Mouse (Mus musculus) hindbrain, embryonic 11.5 days (tissue): ENCODE measurements around the gene Lrba. TPM values are rescaled to one million over a fixed set of nuclear protein-coding genes. Genes with fewer than 3 reads are reported as not detected.

Experiments used
- ATAC-seq: fragments of 200-750 bp; cut with Nextera tagmentation; 2 replicates; pipeline ENCODE4 v1.8.0; 2017; ENCODE audit warnings: mild to moderate bottlenecking, moderate TSS enrichment, moderate library complexity; ENCODE audit not compliant: low FRiP score
- DNase-seq: peaks from one replicate; pipeline ENCODE4 v3.0.0-alpha.2; 2015; ENCODE audit warnings: low spot score
- H3K27ac ChIP-seq: fragments of 300-500 bp; sonication (generic); 2 replicates; pipeline ENCODE4 v1.5.1; 2014; ENCODE audit warnings: mild to moderate bottlenecking, low read depth, low read length
- H3K27me3 ChIP-seq: fragments of 300-500 bp; sonication (generic); 2 replicates; pipeline ENCODE4 v1.6.1; 2014; ENCODE audit warnings: mild to moderate bottlenecking, low read length, moderate library complexity, mixed read lengths; ENCODE audit not compliant: control insufficient read depth, insufficient read depth
- H3K36me3 ChIP-seq: fragments of 300-500 bp; sonication (generic); 2 replicates; pipeline ENCODE4 v1.6.1; 2014; ENCODE audit warnings: mild to moderate bottlenecking, low read length, moderate library complexity, mixed read lengths; ENCODE audit not compliant: control insufficient read depth, insufficient read depth
- H3K4me1 ChIP-seq: fragments of 300-500 bp; sonication (generic); replicated peaks from 2 replicates; pipeline ENCODE4 v1.6.1; 2014; ENCODE audit warnings: low read length, mixed read lengths; ENCODE audit not compliant: control insufficient read depth, insufficient read depth
- H3K4me2 ChIP-seq: fragments of 300-500 bp; sonication (generic); replicated peaks from 2 replicates; pipeline ENCODE4 v1.6.1; 2014; ENCODE audit warnings: mild to moderate bottlenecking, low read depth, low read length
- H3K4me3 ChIP-seq: fragments of 300-500 bp; sonication (generic); 2 replicates; pipeline ENCODE4 v1.5.1; 2014; ENCODE audit warnings: low read depth, low read length
- H3K9ac ChIP-seq: fragments of 300-500 bp; sonication (generic); 2 replicates; pipeline ENCODE4 v1.6.1; 2014; ENCODE audit warnings: low read depth, low read length
- H3K9me3 ChIP-seq: fragments of 300-500 bp; sonication (generic); 2 replicates; pipeline ENCODE4 v1.6.1; 2016; ENCODE audit warnings: low read length; ENCODE audit not compliant: control insufficient read depth
- WGBS: fragments of 180-500 bp; shearing (Covaris S2); extraction: QIAGEN DNeasy Blood & Tissue Kit; methylation state at CpG from one replicate; pipeline ENCODE4 v1.1.7; 2014; 5-methylcytosine and 5-hydroxymethylcytosine counted together
- polyA plus RNA-seq: library from polyadenylated mRNA; unstranded; fragments of >200 nt; fragmentation: Nextera tagmentation; extraction: Ambion mirVana; gene quantifications from 2 replicates; pipeline ENCODE4 v1.2.1, GENCODE M21; 2014

Gene Lrba
- polyA plus RNA-seq, 1 experiment from 2014 or later = 11.2 TPM

- Histone ChIP-seq H3K4me2 (no peak overlapping the region), H3K4me1 (no peaks in the 10 kb centered on the region), H3K4me3 (no peak overlapping the region), H3K27ac (no peak overlapping the region), H3K36me3 (no peaks in the 10 kb centered on the region), H3K9ac (no peak overlapping the region), H3K9me3 (no peaks in the 10 kb centered on the region), H3K27me3 (no peaks in the 10 kb centered on the region)
- no peak for ATAC-seq
- DNase-seq = no peak
- 98% methylated on average over 3 of the region's 3 CpGs for WGBS
Measured at GRCm38 (mm10) chr3:86827506-86827905, 603.0 kb downstream of the Lrba start.

- Histone ChIP-seq H3K4me2 (no peak overlapping the region), H3K27ac (no peak overlapping the region), H3K9me3 (no peaks in the 10 kb centered on the region), H3K36me3 (no peaks in the 10 kb centered on the region), H3K4me1 (no peaks in the 10 kb centered on the region), H3K9ac (no peak overlapping the region), H3K27me3 (no peaks in the 10 kb centered on the region), H3K4me3 (no peak overlapping the region)
- no peak for ATAC-seq
- no peak for DNase-seq
- 76% methylated on average over 8 of the region's 8 CpGs for WGBS
Measured at GRCm38 (mm10) chr3:86832115-86832514, 607.6 kb downstream of the Lrba start.

Other genes with a start within 250 kb of the Lrba start
- 0.19 TPM in 1 of 2 replicates, not detected in the other for gene Prss48, start 222.2 kb upstream of the Lrba start, polyA plus RNA-seq
- gene Rps3a1, start 82.0 kb upstream of the Lrba start, polyA plus RNA-seq = 1,106 and 1,117 TPM in 2 replicates